Mouse (Mus musculus): ENCODE measurements around the gene Cd200r3.
A peak's percentile ranks its signal among the peaks of the same experiment; 100 is the strongest.

Gene Cd200r3

DNA sequence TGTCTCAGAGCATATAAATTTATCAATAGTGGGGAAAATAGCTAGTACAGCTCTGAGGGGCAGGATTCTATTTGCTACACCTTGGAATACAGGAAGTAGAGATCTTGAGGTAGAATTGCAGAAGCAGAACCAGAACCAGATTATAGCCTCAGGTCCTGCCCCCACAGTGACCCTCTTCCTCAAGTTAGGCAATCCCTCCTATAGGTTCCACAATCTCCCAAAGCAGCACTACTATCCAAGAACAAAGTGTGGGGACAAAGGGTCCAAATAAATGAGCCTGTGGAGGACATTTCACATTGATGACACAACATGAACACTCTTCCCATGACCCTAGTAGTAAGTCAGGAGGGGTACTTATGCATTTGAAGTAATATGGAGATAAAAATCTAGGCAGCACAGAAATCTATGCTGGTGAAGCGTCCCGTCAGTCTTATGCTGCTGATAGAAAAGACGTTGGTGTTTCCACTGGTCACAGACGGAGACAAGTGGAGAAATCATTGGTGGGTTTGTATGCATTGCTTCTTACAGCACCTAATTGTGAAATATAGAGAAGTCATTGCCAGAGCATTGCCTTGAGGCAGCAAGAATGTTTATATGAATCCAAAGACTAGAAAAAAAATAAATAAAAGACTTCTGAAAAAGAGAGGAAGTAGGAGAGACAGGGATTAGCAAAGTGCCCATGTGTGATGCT is 45.3 kb downstream of the Cd200r3 start:
- no peak for DNase-seq (ENCODE audit: low read depth, low spot score)

DNA sequence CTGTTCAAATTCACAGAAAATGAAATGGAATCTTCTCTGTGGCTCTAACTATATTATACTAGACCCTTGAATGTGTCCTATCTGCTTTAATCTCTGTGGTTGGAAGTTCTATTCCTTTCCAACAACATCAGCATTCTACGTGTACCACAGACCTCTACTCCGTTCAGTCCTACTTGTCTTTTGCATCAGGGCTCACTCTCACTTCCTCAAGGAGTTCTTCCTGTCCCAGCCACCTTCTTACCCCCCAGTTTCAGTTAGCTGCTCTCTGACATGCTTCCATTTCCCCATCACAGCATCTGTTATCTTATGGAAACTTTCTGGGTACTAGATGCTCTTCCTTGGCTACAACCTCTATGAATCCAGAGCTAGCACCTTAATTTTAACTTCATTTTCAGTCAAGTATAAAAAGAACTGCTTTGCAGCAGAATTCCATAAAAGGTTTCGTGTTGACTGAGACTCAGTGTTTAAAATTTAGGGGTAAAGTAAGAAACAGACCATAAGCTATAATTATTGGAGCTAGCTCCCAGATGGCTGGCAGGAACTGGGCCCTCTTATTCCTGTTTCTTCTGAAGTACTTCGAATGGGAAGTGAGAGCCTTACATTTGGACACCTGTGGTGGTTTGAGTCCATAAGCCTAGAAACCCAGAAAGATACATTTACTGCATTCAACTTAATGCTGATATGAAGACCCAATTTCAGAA is 50.0 kb downstream of the Cd200r3 start:
- DNase-seq (ENCODE audit: low read depth, low spot score): peak; percentile 73

GRCm38 (mm10) chr16:44994206-44994953 is 50.9 kb downstream of the Cd200r3 start:
- no peak for DNase-seq (ENCODE audit: low read depth, low spot score)

DNA sequence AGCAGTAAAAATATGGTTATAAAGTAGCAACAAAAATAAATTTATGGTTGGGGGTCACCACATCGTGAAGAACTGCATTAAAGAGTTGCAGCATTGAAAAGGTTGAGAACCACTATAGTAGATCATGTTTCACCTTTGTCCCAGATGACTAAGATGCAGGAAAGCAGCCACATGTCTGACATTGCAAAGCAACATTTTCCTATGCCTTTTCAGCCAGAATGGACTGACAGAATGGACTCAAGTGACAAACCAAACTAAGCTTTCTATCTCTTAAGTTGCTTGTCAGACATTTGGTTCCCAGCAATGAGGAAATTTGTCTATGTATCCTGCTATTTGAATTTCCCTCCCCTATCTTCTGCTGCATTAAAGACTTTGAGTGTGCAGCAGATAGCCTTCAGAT is 51.6 kb downstream of the Cd200r3 start:
- DNase-seq (ENCODE audit: low read depth, low spot score): no peak

GRCm38 (mm10) chr16:44996701-44997100 is 53.2 kb downstream of the Cd200r3 start:
- no peak for DNase-seq (ENCODE audit: low read depth, low spot score)

DNA sequence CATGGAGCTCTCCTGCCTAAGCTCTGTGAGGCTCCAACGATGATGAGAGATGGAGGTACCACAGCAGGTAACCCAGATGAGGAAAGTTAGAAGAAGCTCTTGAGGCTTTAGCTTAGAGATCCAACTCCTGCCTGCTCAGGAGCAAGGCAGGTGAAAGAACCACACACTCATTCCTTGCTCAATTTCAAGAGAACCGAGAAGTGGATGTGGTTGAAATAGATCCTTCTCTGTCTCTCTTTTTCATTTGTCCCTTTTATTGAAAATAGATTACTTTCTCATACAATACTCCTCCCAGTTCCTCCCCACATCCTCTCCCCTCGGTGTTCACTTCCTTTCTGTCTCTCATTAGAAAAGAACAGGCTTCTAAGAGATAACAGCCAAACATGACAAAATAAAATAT is 56.1 kb downstream of the Cd200r3 start:
- no peak for DNase-seq (ENCODE audit: low read depth, low spot score)

DNA sequence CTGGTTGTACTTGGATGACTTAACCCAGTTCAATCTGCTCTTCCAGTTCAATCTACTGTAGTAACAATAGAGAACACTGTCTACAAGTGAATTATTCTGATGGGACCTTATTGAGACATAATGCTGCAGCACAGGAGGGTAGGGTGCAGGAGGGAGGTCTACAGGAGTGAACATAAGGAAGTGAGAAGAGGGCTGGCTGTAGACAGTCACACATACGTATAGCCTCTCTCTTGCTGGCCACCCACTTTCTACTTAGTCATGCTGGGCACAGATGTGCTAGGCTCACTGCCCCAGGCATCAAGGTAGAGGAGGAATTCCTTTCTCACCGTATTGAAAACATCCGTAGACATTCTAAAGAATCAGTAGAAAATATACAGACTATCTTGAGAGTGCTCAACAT is 61.0 kb downstream of the Cd200r3 start:
- DNase-seq (ENCODE audit: low read depth, low spot score): no peak

DNA sequence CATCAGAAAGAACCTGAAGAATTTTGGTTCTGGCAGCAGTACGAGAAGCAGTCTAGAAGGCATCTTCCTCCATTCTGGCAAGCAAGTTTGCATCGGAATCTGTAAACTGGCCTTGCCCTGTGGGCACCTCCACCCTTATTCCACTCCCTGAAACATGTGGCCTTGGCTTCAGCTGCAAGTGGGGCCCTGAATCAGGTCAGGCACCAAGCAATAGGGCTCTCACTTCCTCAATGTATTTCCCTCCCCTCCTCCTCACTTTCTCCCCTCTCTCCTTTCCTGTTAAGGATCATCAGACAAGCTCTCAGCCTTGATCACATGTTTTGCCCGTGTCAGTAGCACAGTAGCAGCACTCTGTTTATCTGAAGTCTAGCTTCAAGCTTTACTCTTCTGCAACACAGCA is 61.8 kb downstream of the Cd200r3 start:
- peak; percentile 37 for DNase-seq (ENCODE audit: low read depth, low spot score)

DNA sequence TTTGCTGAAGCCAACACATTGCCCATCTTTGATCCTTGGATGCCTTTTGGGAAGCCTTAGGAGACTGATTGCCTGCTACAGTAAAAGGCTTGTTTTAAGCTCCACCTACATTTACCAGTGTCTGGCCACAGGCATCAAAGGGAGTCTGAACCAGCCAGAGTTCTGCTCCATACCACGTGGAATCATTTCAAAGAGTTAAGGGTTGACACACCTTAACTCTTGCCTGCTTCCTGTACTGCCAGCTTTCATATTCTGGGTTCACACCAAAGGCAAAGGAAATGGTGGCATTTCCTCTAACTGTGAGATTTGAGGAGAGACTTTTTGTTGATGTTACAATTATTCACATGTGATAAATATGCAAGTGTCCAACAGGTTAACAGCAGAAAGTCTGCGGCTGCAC is 63.5 kb downstream of the Cd200r3 start:
- no peak for DNase-seq (ENCODE audit: low read depth, low spot score)

DNA sequence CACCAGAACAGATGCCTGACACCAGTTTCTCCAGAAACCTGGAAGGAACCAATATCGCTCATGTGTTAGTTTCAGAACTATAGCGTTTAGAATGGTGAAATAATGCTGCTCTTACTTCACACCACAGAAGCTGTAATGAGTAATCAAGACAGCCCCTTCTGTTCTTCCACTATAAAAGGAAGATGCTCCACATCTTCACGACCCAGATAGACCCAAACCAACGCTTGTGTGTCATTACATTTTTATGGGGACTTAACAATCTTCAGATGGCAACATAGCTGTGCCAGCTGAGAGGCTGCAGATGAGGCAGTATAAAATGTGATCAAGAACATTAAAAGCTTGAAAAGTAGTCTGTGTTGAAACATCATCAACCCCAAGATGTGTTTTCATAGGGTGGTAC is 64.3 kb downstream of the Cd200r3 start:
- DNase-seq (ENCODE audit: low read depth, low spot score): no peak

DNA sequence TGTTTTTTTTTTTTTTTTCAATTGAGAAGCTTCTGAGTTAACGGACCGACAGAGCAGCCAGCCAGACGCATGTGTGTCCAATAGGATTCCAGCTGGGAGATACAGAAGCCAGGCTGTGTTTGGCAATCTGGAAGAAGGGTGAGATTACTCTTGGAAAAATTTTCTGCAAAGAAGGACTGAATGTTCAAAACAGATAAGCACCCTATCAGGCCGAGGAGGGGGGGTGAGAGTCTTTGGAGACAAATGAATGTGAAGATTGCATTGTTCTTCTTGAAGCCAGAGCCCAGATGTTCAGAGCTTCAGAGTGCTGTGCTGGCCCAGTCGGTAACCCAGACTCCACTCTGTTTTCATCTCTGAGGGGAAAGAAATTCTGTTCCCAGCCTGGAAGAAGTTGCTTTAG is 66.2 kb downstream of the Cd200r3 start:
- no peak for DNase-seq (ENCODE audit: low read depth, low spot score)

DNA sequence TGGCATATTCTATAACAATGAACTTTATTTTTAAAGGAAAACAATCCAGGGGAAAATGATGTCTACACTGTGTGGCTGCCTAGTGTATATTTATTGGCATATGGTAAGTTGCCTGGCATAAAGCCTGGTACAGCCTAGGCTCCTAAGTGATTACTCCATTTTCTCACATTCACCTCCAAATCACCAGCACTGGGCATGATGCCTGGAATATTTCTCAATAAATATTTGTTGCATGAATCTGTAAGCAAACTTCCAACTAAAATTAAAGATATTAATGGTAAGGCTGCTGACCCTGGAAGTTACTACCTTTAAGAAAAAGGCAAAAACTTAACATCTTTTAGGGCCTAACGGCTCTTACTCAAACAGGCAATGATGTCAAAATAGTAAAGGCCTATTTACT is 72.1 kb downstream of the Cd200r3 start:
- DNase-seq (ENCODE audit: low read depth, low spot score): no peak

DNA sequence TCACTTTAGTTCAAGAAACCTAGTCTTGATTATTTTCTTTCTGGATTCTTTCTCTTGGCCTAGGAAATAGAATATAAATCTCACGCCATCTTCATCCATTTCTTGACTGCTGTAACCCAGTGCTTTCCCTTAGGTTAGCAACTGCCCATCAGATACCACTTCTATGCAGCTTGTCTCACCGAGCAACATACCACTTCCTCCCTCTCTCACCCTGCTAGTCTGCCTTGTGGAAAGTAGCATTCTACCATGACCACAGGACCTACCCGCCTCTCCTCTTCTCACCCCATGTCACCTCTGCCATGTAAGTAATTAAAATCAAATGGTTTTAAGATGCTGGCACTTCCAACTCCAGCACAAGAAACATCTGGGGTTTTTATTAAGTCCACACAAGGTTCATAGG is 73.0 kb downstream of the Cd200r3 start:
- DNase-seq (ENCODE audit: low read depth, low spot score): no peak

GRCm38 (mm10) chr16:45018868-45019267 is 75.4 kb downstream of the Cd200r3 start:
- no peak for DNase-seq (ENCODE audit: low read depth, low spot score)

DNA sequence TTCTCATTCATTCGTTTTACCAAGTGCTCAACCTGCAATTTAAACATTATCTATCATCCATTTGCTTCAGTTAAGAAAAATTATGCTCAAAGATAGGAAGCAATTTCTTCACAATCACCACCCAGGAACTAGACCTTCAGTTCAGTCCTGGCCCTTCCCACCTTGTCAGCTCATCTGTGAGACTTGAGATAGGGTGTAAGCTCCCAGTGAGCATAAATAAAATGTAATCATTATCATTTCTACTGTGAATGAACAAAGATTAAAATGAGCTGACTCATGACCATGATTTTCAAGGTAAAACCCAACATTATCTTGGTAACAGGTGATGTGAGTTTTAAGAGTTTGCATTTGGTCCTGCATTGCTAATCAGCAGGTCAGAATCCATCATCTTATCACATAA is 76.6 kb downstream of the Cd200r3 start:
- no peak for DNase-seq (ENCODE audit: low read depth, low spot score)

DNA sequence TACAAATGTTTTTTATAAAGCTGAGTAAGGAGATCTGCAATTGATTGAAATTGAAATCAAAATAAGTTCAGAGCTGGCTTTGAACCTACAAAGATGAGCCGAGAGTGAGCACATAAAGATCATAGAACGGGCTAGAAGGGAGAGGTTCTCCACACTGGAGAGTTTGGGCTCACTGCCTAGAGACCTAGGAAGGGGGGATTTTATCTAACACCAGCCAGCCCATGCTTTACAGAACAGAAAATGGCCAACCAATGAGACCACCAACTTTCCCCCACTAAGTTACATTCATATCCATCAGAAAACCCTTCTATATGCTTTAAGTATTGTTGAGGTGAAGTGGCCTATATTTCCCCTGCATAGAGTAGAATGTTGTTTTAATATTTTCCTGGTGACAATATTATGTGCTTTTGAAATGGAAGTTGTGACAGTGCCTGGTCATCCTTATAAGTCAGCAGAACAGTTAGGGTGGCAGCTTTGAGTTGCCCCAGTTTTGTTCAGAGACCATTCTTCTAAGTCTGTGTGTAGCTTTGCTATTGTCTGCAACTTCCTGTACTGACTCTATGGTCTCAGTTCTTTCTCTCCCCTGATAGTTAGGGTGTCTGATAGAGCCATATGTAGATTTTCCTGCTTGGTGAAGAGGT is 77.3 kb downstream of the Cd200r3 start:
- no peak for DNase-seq (ENCODE audit: low read depth, low spot score)

- DNase-seq (ENCODE audit: low read depth, low spot score): no peak
These were observed 78.0 kb downstream of the Cd200r3 start for GRCm38 (mm10) chr16:45021443-45021842.

DNA sequence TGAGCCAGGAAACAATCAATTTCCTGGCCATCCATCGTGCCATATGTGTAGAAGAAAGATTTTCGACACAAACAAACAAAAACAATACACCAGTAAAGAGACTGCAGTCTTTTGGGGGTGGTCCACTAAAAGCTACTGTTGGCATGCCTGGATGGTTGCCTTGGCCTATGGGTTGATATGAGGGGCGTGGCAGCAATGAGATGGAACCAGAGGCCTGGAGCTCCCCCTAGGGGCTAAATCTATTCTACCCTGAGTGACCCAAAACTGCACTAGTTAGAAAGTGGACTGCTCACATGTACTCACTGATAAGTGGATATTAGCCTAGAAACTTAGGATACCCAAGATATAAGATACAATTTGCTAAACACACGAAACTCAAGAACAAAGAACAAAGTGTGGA is 80.4 kb downstream of the Cd200r3 start:
- peak; percentile 76 for DNase-seq (ENCODE audit: low read depth, low spot score)

DNA sequence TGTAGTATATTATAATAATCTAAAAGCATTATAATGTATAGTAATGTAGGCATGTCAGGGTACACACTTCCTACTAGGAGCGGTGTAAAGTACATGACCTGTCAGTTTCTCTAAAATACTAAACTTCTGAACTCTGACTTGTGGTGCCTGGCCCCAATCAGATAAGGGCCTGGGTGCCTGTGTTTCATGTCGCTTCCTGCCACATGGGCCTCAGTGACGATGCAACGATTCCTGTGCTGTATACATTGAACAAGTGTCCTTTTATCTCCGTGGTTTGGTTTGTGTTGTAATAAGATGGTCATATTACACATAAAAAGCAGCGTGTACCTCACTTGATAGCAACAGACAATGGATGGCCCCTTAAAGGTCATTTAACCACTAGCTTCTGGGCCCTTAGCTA is 81.8 kb downstream of the Cd200r3 start:
- no peak for DNase-seq (ENCODE audit: low read depth, low spot score)

GRCm38 (mm10) chr16:45029080-45029479 is 85.6 kb downstream of the Cd200r3 start:
- DNase-seq (ENCODE audit: low read depth, low spot score): no peak

GRCm38 (mm10) chr16:45029493-45029892 is 86.0 kb downstream of the Cd200r3 start:
- no peak for DNase-seq (ENCODE audit: low read depth, low spot score)

- no peak for DNase-seq (ENCODE audit: low read depth, low spot score)
These were observed 86.6 kb downstream of the Cd200r3 start for GRCm38 (mm10) chr16:45030127-45030526.

Data from A20 (cell line).